Mouse (Mus musculus): ENCODE data around the gene Suds3. TPM values are rescaled to one million over a fixed set of nuclear protein-coding genes. Genes with fewer than 3 reads are reported as not detected.

Suds3 gene
- polyA plus RNA-seq, 1 experiment from 2014 or later, result 75.2 TPM

DNA sequence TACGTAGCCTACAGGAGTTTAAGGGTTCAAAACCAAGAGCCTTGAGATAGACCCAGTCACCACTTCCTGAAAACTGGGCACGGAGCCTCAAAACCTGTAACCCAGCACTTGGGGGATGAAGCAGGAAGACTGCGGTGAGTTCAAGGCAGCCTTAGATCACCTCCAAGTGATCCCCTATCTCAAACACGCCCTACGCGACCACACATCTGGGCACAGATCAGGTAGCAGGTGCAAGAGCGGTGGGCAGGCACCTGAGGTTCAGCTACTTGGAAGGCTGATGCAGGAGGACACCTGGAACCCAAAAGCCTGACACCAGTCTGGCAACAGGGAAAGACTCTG lies 4.2 kb downstream of the Suds3 start:
- WGBS, result 94% methylated on average over 7 of the region's 7 CpGs
- no peak overlapping the region for H3K4me2 ChIP-seq
- H3K27me3 ChIP-seq (replicated peaks), result no peaks in the 10 kb centered on the region
- no peak overlapping the region for H3K27ac ChIP-seq (ENCODE audit: poor library complexity, severe bottlenecking)
- no peak overlapping the region for H3K9ac ChIP-seq
- H3K9me3 ChIP-seq (replicated peaks), result no peaks in the 10 kb centered on the region
- peaks cover 67% of the 10 kb centered on the region for H3K36me3 ChIP-seq
- no peak overlapping the region for H3K4me3 ChIP-seq
- no peak for ATAC-seq (ENCODE audit: insufficient number of reproducible peaks, low FRiP score)
- 0 out of 2 replicates have a peak, but pooled peaks cover 6% of the 10 kb centered on the region for H3K4me1 ChIP-seq (replicated peaks)

DNA sequence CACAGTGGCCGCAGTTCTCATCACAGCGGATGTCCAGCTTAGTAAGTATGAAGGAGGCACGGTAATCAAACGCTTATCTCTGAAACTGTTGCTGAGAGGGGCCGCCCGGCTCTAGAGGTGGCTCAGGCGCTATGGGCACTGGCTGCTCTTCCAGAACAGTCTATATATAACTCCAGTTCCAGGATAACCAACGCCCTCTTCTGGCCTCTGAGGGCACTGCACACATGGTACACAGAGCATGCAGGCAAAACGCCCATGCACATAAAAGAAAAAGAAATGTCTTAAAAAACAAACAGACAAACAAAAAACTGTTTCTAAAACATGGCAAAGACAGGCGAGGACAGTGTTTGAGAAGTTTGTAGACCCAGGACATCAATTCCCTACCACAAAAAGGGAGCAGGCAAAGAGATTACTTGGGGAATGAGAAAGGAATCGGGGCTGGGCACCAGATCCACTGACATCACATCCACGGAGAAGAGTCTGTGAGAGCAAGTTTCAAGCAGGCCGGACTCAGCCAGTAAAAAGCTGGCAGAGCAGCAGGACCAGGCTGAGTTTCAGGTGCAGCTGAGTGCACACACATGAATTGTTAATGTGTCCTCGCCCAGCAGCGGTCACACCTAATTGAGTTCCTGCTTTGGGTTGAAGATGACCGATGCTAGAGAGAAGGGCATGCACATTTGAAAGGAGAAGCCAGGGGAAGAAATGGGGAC lies 4.7 kb downstream of the Suds3 start:
- Histone ChIP-seq H3K9ac (no peak overlapping the region), H3K4me3 (no peak overlapping the region), H3K27ac (ENCODE audit: poor library complexity, severe bottlenecking) (no peak overlapping the region), H3K4me2 (no peak overlapping the region), H3K9me3 (replicated peaks) (no peaks in the 10 kb centered on the region), H3K4me1 (replicated peaks) (0 out of 2 replicates have a peak, but pooled peaks cover 6% of the 10 kb centered on the region), H3K27me3 (replicated peaks) (no peaks in the 10 kb centered on the region), H3K36me3 (peaks cover 72% of the 10 kb centered on the region)
- WGBS, result 86% methylated on average over 16 of the region's 16 CpGs
- no peak for ATAC-seq (ENCODE audit: insufficient number of reproducible peaks, low FRiP score)

DNA sequence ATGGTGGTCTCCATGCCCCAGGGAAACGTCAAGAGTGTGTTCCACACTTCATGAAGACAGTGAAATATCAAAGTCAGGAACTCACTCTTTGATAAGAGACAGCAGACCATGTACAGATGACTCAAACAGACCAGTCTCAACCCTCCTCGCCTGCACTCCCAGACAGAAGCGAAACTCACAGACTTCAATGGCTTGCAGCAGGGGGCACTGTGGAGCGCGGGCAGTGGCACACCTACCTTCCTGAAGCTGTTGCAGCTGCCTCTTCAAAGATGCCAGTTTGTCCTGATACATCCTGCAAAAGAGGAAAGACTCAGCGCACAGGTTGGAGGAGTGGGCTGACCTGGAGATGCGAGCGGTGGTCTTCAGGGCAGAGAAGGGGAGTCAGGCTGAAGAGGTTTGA lies 6.4 kb downstream of the Suds3 start:
- no peaks in the 10 kb centered on the region for H3K9me3 ChIP-seq (replicated peaks)
- H3K4me3 ChIP-seq, result no peak overlapping the region
- no peaks in the 10 kb centered on the region for H3K27me3 ChIP-seq (replicated peaks)
- no peak overlapping the region for H3K27ac ChIP-seq (ENCODE audit: poor library complexity, severe bottlenecking)
- ATAC-seq (ENCODE audit: insufficient number of reproducible peaks, low FRiP score), result no peak
- H3K4me1 ChIP-seq (replicated peaks), result peaks cover 6% of the 10 kb centered on the region; the same call in 1 of the 2 replicates
- peaks cover 89% of the 10 kb centered on the region for H3K36me3 ChIP-seq
- H3K9ac ChIP-seq, result no peak overlapping the region
- no peak overlapping the region for H3K4me2 ChIP-seq
- 82% methylated on average over 8 of the region's 8 CpGs for WGBS

DNA sequence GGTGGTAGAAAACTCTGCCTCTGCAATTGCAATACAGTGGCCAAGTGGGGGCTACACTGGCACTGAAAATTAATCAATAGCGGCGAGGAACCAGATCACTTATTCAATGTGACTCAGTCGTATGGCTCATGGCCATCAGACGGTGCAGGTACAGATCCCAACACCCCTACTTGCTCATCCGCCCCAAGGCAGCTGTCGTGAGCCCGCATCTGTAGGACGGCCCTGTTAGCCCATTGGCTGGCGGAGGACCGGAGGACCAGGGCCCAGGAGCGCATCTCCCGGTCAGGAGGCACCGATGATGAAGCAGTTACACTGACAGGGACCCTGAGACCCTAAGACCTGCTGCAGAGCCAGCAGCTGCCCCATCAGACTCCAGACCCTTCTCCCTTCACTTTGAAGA lies 7.2 kb downstream of the Suds3 start:
- H3K4me3 ChIP-seq, result no peak overlapping the region
- H3K27me3 ChIP-seq (replicated peaks), result no peaks in the 10 kb centered on the region
- no peaks in the 10 kb centered on the region; the same call in 1 of the 2 replicates for H3K4me1 ChIP-seq (replicated peaks)
- no peak overlapping the region for H3K27ac ChIP-seq (ENCODE audit: poor library complexity, severe bottlenecking)
- H3K9me3 ChIP-seq (replicated peaks), result no peaks in the 10 kb centered on the region
- peaks cover 96% of the 10 kb centered on the region for H3K36me3 ChIP-seq
- no peak overlapping the region for H3K4me2 ChIP-seq
- 94% methylated on average over 13 of the region's 13 CpGs for WGBS
- ATAC-seq (ENCODE audit: insufficient number of reproducible peaks, low FRiP score), result no peak
- H3K9ac ChIP-seq, result no peak overlapping the region

DNA sequence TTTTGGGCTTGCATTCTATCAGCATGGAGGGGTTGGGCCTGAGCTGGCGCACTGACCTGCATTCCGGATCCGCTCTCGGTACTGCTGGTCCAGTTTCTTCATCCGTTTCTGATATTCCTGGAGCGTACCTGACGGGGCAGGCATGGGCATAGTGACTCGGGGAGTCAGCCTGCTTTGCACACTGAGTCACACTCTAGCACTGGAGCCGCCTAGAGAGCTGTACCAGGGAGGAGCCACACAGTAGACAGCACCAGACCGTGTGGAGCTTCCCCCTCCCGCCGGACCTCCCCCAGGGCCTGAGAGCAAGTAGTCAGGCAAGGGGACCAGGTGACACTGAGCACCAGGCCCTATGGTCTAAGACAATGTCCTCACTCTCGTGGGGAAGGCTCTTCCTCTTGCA lies 7.6 kb downstream of the Suds3 start:
- H3K36me3 ChIP-seq, result peaks cover 96% of the 10 kb centered on the region
- H3K9me3 ChIP-seq (replicated peaks), result no peaks in the 10 kb centered on the region
- no peak overlapping the region for H3K9ac ChIP-seq
- no peaks in the 10 kb centered on the region; the same call in 1 of the 2 replicates for H3K4me1 ChIP-seq (replicated peaks)
- H3K4me3 ChIP-seq, result no peak overlapping the region
- ATAC-seq (ENCODE audit: insufficient number of reproducible peaks, low FRiP score), result no peak
- H3K27ac ChIP-seq (ENCODE audit: poor library complexity, severe bottlenecking), result no peak overlapping the region
- no peaks in the 10 kb centered on the region for H3K27me3 ChIP-seq (replicated peaks)
- H3K4me2 ChIP-seq, result no peak overlapping the region
- 93% methylated on average over 13 of the region's 13 CpGs for WGBS

DNA sequence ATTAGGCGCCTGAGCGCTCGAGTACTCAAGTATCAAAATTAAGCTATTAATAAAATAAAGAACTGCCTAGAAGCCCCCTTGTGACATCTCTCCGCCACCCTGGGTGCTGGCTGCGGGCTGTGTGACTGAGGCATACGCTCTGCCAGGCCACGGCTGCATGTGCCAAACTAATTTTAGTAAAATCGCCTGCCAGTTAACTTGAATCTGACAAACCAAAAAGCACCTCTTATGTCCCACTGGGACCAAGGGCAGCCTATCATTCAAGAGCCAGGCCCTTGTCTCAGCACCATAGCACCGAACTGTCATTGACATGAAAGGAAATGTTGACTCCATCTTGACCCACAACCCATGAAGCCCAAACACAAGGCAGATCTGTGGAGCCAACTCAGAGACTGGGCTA lies 10.2 kb downstream of the Suds3 start:
- Histone ChIP-seq H3K36me3 (peaks cover 96% of the 10 kb centered on the region), H3K27ac (ENCODE audit: poor library complexity, severe bottlenecking) (no peak overlapping the region), H3K4me2 (no peak overlapping the region), H3K9ac (no peak overlapping the region), H3K9me3 (replicated peaks) (no peaks in the 10 kb centered on the region), H3K27me3 (replicated peaks) (no peaks in the 10 kb centered on the region), H3K4me1 (replicated peaks) (no peaks in the 10 kb centered on the region; the same call in 1 of the 2 replicates), H3K4me3 (no peak overlapping the region)
- 91% methylated on average over 9 of the region's 9 CpGs for WGBS
- no peak for ATAC-seq (ENCODE audit: insufficient number of reproducible peaks, low FRiP score)

DNA sequence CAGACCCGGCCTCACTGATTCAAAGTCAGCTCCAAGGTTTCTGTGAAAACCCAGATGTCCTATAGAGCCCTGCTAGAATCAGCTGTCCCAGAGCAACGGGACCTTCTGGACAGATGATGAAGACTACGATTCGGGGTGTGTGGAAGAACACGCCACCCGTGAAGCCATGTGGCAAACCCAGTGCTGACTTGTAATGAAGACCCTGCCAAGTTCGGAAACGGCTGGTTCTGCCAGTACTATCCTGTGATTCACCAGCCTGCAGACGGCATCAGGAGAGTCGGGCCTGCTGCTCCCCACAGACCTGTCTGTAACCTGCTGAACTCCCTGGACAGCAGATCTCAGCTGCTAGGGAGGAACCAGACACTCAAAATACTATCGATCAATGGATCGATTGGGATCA lies 11.6 kb downstream of the Suds3 start:
- H3K9me3 ChIP-seq (replicated peaks), result no peaks in the 10 kb centered on the region
- H3K9ac ChIP-seq, result no peak overlapping the region
- no peaks in the 10 kb centered on the region for H3K27me3 ChIP-seq (replicated peaks)
- no peak overlapping the region for H3K4me2 ChIP-seq
- no peaks in the 10 kb centered on the region; the same call in 1 of the 2 replicates for H3K4me1 ChIP-seq (replicated peaks)
- 93% methylated on average over 12 of the region's 12 CpGs for WGBS
- peaks cover 99% of the 10 kb centered on the region for H3K36me3 ChIP-seq
- ATAC-seq (ENCODE audit: insufficient number of reproducible peaks, low FRiP score), result no peak
- no peak overlapping the region for H3K27ac ChIP-seq (ENCODE audit: poor library complexity, severe bottlenecking)
- H3K4me3 ChIP-seq, result no peak overlapping the region

DNA sequence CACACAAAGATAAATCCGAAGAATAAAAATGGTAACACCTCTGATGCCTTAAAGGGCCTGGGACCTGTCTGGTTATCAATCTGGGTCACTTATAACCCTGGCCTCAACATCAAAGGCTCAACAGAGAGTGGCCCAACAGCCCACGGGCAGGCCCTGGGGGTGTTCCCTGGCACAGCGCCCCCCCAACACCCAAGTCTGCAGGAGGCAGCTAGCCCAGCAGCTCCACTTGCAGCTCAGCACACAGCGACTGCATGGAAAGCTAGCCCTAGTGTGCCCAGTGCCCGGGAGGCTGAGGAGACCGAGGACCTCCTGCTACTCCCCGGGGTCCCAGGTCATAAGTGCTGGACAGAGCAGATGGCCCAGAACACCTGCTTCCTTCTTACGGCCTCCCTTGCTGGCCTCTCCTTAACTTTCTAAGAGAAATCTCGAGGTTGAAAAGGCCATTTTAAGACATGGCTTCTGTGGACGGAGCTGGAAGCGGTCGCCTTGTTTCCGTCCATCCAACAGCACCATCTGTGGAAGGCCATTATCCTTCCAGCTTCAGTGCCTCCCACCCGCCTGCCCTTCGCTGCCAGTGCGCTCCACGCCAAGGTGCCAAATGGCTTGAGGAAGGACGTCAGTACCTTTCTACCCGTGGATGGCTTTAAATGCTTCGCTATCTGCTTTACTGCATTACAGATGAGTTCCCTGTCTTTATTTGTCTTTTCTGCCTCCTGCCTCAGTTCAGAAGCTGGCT lies 12.6 kb downstream of the Suds3 start:
- peaks cover 98% of the 10 kb centered on the region for H3K36me3 ChIP-seq
- WGBS, result 93% methylated on average over 20 of the region's 20 CpGs

DNA sequence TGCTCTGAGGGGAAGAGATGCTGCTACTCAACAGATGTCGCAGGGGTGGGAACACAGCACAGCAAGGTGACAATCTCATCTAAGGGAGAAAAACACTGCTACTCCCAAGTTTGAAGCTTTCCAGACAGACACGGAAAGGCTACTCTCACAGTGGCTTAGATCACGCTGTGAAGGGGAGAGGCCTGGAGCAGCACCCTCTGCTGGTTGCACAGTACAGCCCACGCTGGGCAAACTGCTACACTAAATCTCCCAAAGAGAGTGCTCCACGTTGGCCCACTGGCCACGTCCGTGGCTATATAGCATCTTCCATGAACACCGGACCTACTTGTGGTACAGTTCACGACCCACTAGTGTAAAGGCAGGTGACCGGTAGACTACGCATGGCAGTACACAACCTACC lies 16.2 kb downstream of the Suds3 start:
- WGBS, result 83% methylated on average over 11 of the region's 11 CpGs
- Histone ChIP-seq H3K36me3 (peaks cover 88% of the 10 kb centered on the region), H3K9ac (no peak overlapping the region), H3K27me3 (replicated peaks) (no peaks in the 10 kb centered on the region), H3K4me1 (replicated peaks) (peaks cover 2% of the 10 kb centered on the region; the same call in 1 of the 2 replicates), H3K9me3 (replicated peaks) (no peaks in the 10 kb centered on the region), H3K4me2 (no peak overlapping the region), H3K4me3 (no peak overlapping the region), H3K27ac (ENCODE audit: poor library complexity, severe bottlenecking) (no peak overlapping the region)
- no peak for ATAC-seq (ENCODE audit: insufficient number of reproducible peaks, low FRiP score)

More for the DNA sequence above, 12.6 kb downstream of the Suds3 start:
- H3K27me3 ChIP-seq (replicated peaks), result no peaks in the 10 kb centered on the region
- no peak overlapping the region for H3K9ac ChIP-seq
- H3K4me3 ChIP-seq, result no peak overlapping the region
- no peaks in the 10 kb centered on the region; the same call in 1 of the 2 replicates for H3K4me1 ChIP-seq (replicated peaks)
- ATAC-seq (ENCODE audit: insufficient number of reproducible peaks, low FRiP score), result no peak
- no peaks in the 10 kb centered on the region for H3K9me3 ChIP-seq (replicated peaks)
- no peak overlapping the region for H3K4me2 ChIP-seq
- no peak overlapping the region for H3K27ac ChIP-seq (ENCODE audit: poor library complexity, severe bottlenecking)

DNA sequence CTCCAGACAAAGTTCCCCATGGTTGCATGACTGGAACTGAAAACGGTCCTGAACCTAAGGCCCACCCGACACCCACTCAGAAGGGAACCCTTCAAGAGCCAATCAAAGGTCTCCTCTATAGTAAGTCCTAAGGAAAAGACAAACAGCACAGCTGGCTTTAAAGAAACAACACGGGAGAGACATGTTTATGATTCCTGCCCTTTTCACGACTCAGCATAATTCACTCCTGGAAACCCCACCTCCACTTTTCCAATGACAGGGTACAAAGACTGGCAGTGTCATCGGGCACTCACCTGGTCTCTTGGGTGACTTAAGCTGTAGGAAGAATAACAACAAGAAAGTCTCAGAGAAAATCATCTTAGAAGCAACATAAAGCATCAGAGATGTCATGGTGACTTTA lies 16.9 kb downstream of the Suds3 start:
- ATAC-seq (ENCODE audit: insufficient number of reproducible peaks, low FRiP score), result no peak
- no peaks in the 10 kb centered on the region for H3K27me3 ChIP-seq (replicated peaks)
- 90% methylated on average over 5 of the region's 5 CpGs for WGBS
- no peak overlapping the region for H3K4me3 ChIP-seq
- no peaks in the 10 kb centered on the region for H3K9me3 ChIP-seq (replicated peaks)
- no peak overlapping the region for H3K9ac ChIP-seq
- no peak overlapping the region for H3K27ac ChIP-seq (ENCODE audit: poor library complexity, severe bottlenecking)
- no peak overlapping the region for H3K4me2 ChIP-seq
- peaks cover 88% of the 10 kb centered on the region for H3K36me3 ChIP-seq
- peaks cover 7% of the 10 kb centered on the region; the same call in 1 of the 2 replicates for H3K4me1 ChIP-seq (replicated peaks)

DNA sequence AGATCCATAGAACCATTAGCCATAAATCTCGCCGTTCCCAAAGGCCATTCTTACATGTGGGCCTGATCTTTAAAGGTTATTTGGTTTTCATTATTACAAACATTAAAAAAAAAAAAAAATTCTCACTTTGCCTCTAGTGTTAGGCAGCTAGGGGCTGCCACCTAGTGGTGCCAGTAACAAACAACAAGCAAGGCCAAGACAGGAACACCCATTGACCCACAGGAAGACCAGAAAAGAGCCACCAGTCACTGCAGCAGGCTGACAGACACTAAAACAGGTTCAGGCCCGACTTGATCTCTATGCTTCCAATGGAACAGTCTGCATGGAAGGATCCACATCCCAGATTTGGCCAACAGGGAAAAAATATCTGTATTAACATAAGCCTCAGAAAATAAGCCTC lies 19.2 kb downstream of the Suds3 start:
- no peak overlapping the region for H3K27ac ChIP-seq (ENCODE audit: poor library complexity, severe bottlenecking)
- no peaks in the 10 kb centered on the region for H3K27me3 ChIP-seq (replicated peaks)
- H3K4me1 ChIP-seq (replicated peaks), result peaks cover 7% of the 10 kb centered on the region; the same call in 1 of the 2 replicates
- no peak overlapping the region for H3K4me2 ChIP-seq
- H3K4me3 ChIP-seq, result no peak overlapping the region
- no peak for ATAC-seq (ENCODE audit: insufficient number of reproducible peaks, low FRiP score)
- peaks cover 89% of the 10 kb centered on the region for H3K36me3 ChIP-seq
- WGBS, result 53% methylated on average over 3 of the region's 3 CpGs
- H3K9ac ChIP-seq, result no peak overlapping the region
- H3K9me3 ChIP-seq (replicated peaks), result no peaks in the 10 kb centered on the region
